Mouse (Mus musculus): ENCODE results near the gene H2afv. TPM values are rescaled to one million over a fixed set of nuclear protein-coding genes. Genes with fewer than 3 reads are reported as not detected.

H2afv gene
- polyA plus RNA-seq, 1 experiment: 200 TPM

- Histone ChIP-seq H3K27me3 (ENCODE audit: control insufficient read depth, insufficient read depth, low read length, poor library complexity, severe bottlenecking) (no peaks in the 10 kb centered on the region), H3K4me3 (ENCODE audit: low read depth, low read length) (0 out of 2 replicates have a peak overlapping the region, but pooled peaks have one; percentile 15), H3K9ac (ENCODE audit: low read depth, poor library complexity, severe bottlenecking) (peak overlapping the region; percentile 4; the same call in 1 of the 2 replicates), H3K36me3 (ENCODE audit: control insufficient read depth, insufficient read depth, low read length, poor library complexity, severe bottlenecking) (no peaks in the 10 kb centered on the region), H3K9me3 (replicated peaks; ENCODE audit: control insufficient read depth, insufficient read depth, low read length, poor library complexity, severe bottlenecking) (no peaks in the 10 kb centered on the region), H3K27ac (ENCODE audit: insufficient read depth, low read length) (peak overlapping the region; percentile 82), H3K4me1 (ENCODE audit: control insufficient read depth, insufficient read depth, low read length) (peaks cover 3% of the 10 kb centered on the region)
- TF ChIP-seq EP300 (IDR thresholded peaks at IDR 0.05; ENCODE audit: insufficient read depth, low read depth, low read length): peak; percentile 48; the same call in 1 of the 2 replicates
- TF ChIP-seq POLR2A (IDR thresholded peaks at IDR 0.05; ENCODE audit: insufficient read depth, low read length): no peak
- TF ChIP-seq CTCF (IDR thresholded peaks at IDR 0.05; ENCODE audit: low read depth, low read length): no peak
Observed at GRCm38 (mm10) chr11:6486916-6487315, 42.7 kb upstream of the H2afv start.

DNA sequence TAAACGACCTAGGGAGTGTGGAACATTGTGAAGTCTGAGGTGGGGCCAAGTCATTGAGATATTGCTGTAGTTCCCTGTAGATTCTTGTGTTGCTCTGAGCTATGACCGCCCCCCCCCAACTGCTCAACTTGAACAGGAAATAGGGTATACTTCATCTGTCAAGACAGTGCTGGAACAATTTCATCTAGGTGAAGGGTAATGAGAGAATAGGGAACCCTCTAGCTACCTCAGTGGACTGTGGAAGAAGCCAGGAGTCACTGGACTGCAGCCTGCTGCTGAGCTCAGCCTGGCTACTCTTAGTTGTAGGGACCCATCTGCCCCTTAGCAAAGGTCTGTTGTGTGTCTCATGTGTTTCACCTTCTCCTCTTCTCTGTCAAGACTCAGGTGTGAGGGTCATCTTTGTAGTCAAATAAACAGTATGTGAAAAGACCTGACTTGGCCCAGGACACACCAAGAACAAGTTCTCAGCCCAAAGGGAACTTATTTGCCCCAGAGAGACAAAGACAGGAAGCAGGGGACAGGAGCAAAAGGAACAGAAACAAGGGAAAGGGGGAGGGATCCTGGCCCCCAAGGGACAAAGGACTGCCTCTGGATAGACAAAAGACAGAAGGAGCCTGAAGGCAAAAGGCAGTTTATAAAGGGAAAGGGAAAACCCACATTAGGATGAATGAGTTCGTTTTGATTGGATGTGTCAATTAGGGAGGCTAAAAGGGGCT lies 40.2 kb upstream of the H2afv start:
- no peaks in the 10 kb centered on the region for H3K9me3 ChIP-seq (replicated peaks; ENCODE audit: control insufficient read depth, insufficient read depth, low read length, poor library complexity, severe bottlenecking)
- H3K27ac ChIP-seq (ENCODE audit: insufficient read depth, low read length): no peak overlapping the region
- no peak overlapping the region for H3K9ac ChIP-seq (ENCODE audit: low read depth, poor library complexity, severe bottlenecking)
- H3K4me3 ChIP-seq (ENCODE audit: low read depth, low read length): no peak overlapping the region
- H3K36me3 ChIP-seq (ENCODE audit: control insufficient read depth, insufficient read depth, low read length, poor library complexity, severe bottlenecking): no peaks in the 10 kb centered on the region
- peaks cover 3% of the 10 kb centered on the region for H3K4me1 ChIP-seq (ENCODE audit: control insufficient read depth, insufficient read depth, low read length)
- no peak for TF ChIP-seq EP300 (IDR thresholded peaks at IDR 0.05; ENCODE audit: insufficient read depth, low read depth, low read length)
- no peak for TF ChIP-seq CTCF (IDR thresholded peaks at IDR 0.05; ENCODE audit: low read depth, low read length)
- TF ChIP-seq POLR2A (IDR thresholded peaks at IDR 0.05; ENCODE audit: insufficient read depth, low read length): no peak
- H3K27me3 ChIP-seq (ENCODE audit: control insufficient read depth, insufficient read depth, low read length, poor library complexity, severe bottlenecking): no peaks in the 10 kb centered on the region

- no peaks in the 10 kb centered on the region for H3K27me3 ChIP-seq (ENCODE audit: control insufficient read depth, insufficient read depth, low read length, poor library complexity, severe bottlenecking)
- no peak overlapping the region for H3K4me3 ChIP-seq (ENCODE audit: low read depth, low read length)
- H3K36me3 ChIP-seq (ENCODE audit: control insufficient read depth, insufficient read depth, low read length, poor library complexity, severe bottlenecking): no peaks in the 10 kb centered on the region
- no peak overlapping the region for H3K27ac ChIP-seq (ENCODE audit: insufficient read depth, low read length)
- H3K9ac ChIP-seq (ENCODE audit: low read depth, poor library complexity, severe bottlenecking): no peak overlapping the region
- H3K4me1 ChIP-seq (ENCODE audit: control insufficient read depth, insufficient read depth, low read length): peaks cover 3% of the 10 kb centered on the region
- no peaks in the 10 kb centered on the region for H3K9me3 ChIP-seq (replicated peaks; ENCODE audit: control insufficient read depth, insufficient read depth, low read length, poor library complexity, severe bottlenecking)
- TF ChIP-seq POLR2A (IDR thresholded peaks at IDR 0.05; ENCODE audit: insufficient read depth, low read length) (no peak), EP300 (IDR thresholded peaks at IDR 0.05; ENCODE audit: insufficient read depth, low read depth, low read length) (no peak), CTCF (IDR thresholded peaks at IDR 0.05; ENCODE audit: low read depth, low read length) (no peak)
Observed at GRCm38 (mm10) chr11:6483103-6483502, 38.9 kb upstream of the H2afv start.

DNA sequence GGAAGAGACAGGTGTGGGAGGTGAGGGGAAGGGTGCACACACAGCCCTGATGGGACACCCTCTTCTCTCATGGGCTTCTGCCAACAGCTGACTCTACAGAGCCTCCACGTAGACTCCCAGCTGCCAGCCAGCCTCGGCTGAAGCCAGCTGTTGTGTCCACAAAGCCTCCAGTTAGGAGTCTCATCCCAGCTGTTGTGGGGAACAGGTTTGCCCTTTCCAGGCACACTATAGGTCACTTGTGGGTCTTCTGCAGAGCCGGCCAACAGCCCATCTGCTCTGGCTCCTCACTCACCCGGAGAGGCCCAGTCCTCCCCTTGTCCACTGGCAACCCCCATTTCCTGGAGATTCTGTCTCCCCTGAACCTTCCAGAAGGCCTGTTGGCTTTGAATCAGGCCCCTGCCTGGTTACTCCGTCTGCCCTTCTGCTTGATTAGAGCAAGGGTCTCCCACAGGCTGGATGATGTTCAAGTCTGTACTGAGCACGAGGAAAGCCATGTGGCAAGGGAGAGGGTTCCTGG lies 37.5 kb upstream of the H2afv start:
- no peak for TF ChIP-seq EP300 (IDR thresholded peaks at IDR 0.05; ENCODE audit: insufficient read depth, low read depth, low read length)
- TF ChIP-seq CTCF (IDR thresholded peaks at IDR 0.05; ENCODE audit: low read depth, low read length): no peak
- no peak for TF ChIP-seq POLR2A (IDR thresholded peaks at IDR 0.05; ENCODE audit: insufficient read depth, low read length)
- Histone ChIP-seq H3K4me1 (ENCODE audit: control insufficient read depth, insufficient read depth, low read length) (peaks cover 3% of the 10 kb centered on the region), H3K36me3 (ENCODE audit: control insufficient read depth, insufficient read depth, low read length, poor library complexity, severe bottlenecking) (no peaks in the 10 kb centered on the region), H3K4me3 (ENCODE audit: low read depth, low read length) (no peak overlapping the region), H3K9ac (ENCODE audit: low read depth, poor library complexity, severe bottlenecking) (no peak overlapping the region), H3K9me3 (replicated peaks; ENCODE audit: control insufficient read depth, insufficient read depth, low read length, poor library complexity, severe bottlenecking) (no peaks in the 10 kb centered on the region), H3K27ac (ENCODE audit: insufficient read depth, low read length) (no peak overlapping the region), H3K27me3 (ENCODE audit: control insufficient read depth, insufficient read depth, low read length, poor library complexity, severe bottlenecking) (no peaks in the 10 kb centered on the region)

DNA sequence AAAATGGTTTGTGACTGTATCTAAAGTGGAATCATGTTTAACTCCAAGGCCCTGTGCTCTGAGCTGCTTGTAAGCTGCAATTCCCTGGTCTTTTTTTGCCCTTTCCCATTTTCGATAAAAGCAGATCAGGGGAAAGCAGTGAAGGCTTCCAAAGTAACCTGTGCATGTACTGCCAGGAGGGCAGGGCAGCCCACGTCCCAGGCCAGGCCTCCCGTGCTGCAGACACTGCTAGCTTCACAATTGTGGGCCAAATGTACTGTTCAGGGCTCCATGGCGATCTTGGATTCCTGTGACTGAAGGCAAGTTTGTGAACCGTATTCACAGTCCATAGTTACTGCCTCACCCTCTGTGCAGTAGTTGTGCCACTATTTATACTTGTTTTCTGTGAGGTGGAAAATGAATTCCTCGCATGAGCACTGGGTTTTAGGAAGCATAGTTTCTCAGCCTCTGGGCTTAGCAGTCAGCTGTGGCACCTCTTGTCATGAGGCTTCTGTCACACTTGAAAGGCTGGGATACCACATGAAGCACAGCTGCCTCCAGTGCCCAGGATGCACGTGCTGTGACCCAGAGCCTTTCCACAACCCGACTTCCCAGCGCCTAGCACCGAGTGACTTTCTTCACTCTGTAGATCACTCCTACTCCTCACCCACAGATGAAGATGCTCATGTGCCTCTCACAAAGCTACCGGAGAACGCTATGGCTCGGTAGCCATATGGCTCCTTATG lies 36.6 kb upstream of the H2afv start:
- H3K36me3 ChIP-seq (ENCODE audit: control insufficient read depth, insufficient read depth, low read length, poor library complexity, severe bottlenecking): no peaks in the 10 kb centered on the region
- H3K4me3 ChIP-seq (ENCODE audit: low read depth, low read length): no peak overlapping the region
- peaks cover 3% of the 10 kb centered on the region for H3K4me1 ChIP-seq (ENCODE audit: control insufficient read depth, insufficient read depth, low read length)
- TF ChIP-seq CTCF (IDR thresholded peaks at IDR 0.05; ENCODE audit: low read depth, low read length): no peak
- no peak for TF ChIP-seq EP300 (IDR thresholded peaks at IDR 0.05; ENCODE audit: insufficient read depth, low read depth, low read length)
- no peak for TF ChIP-seq POLR2A (IDR thresholded peaks at IDR 0.05; ENCODE audit: insufficient read depth, low read length)
- no peak overlapping the region for H3K9ac ChIP-seq (ENCODE audit: low read depth, poor library complexity, severe bottlenecking)
- no peaks in the 10 kb centered on the region for H3K9me3 ChIP-seq (replicated peaks; ENCODE audit: control insufficient read depth, insufficient read depth, low read length, poor library complexity, severe bottlenecking)
- no peak overlapping the region for H3K27ac ChIP-seq (ENCODE audit: insufficient read depth, low read length)
- no peaks in the 10 kb centered on the region for H3K27me3 ChIP-seq (ENCODE audit: control insufficient read depth, insufficient read depth, low read length, poor library complexity, severe bottlenecking)

- H3K36me3 ChIP-seq (ENCODE audit: control insufficient read depth, insufficient read depth, low read length, poor library complexity, severe bottlenecking): no peaks in the 10 kb centered on the region
- H3K27ac ChIP-seq (ENCODE audit: insufficient read depth, low read length): no peak overlapping the region
- TF ChIP-seq EP300 (IDR thresholded peaks at IDR 0.05; ENCODE audit: insufficient read depth, low read depth, low read length) (no peak), CTCF (IDR thresholded peaks at IDR 0.05; ENCODE audit: low read depth, low read length) (no peak), POLR2A (IDR thresholded peaks at IDR 0.05; ENCODE audit: insufficient read depth, low read length) (no peak)
- H3K9ac ChIP-seq (ENCODE audit: low read depth, poor library complexity, severe bottlenecking): no peak overlapping the region
- no peaks in the 10 kb centered on the region for H3K27me3 ChIP-seq (ENCODE audit: control insufficient read depth, insufficient read depth, low read length, poor library complexity, severe bottlenecking)
- H3K4me3 ChIP-seq (ENCODE audit: low read depth, low read length): no peak overlapping the region
- H3K4me1 ChIP-seq (ENCODE audit: control insufficient read depth, insufficient read depth, low read length): peaks cover 2% of the 10 kb centered on the region
- H3K9me3 ChIP-seq (replicated peaks; ENCODE audit: control insufficient read depth, insufficient read depth, low read length, poor library complexity, severe bottlenecking): no peaks in the 10 kb centered on the region
Observed at GRCm38 (mm10) chr11:6480191-6480590, 35.9 kb upstream of the H2afv start.
